Mouse (Mus musculus) thymus, adult 18-20 months (tissue): Measurements from ENCODE around the gene Cfap97.
"Not testable (repeated sequence)": the region's sequence is repeated elsewhere in the genome, so short reads cannot be mapped to it uniquely, and the experiment has no call there.

Source experiments
- DNase-seq, 2 experiments: peaks; one replicate each; pipeline ENCODE4 v3.0.0; 2022; ENCODE audit warnings: mixed read lengths in 2 of 2

The Cfap97 gene

GRCm38 (mm10) chr8:46162953-46163869 is 11.6 kb downstream of the Cfap97 start:
- peak; percentile 96 to 97 for DNase-seq

- no peak for DNase-seq
Measured at GRCm38 (mm10) chr8:46163870-46164190, 12.3 kb downstream of the Cfap97 start.

- no peak for DNase-seq
Measured at GRCm38 (mm10) chr8:46173651-46174050, 22.1 kb downstream of the Cfap97 start.

GRCm38 (mm10) chr8:46180136-46180535 is 28.6 kb downstream of the Cfap97 start:
- no peak for DNase-seq

GRCm38 (mm10) chr8:46185361-46185760 is 33.8 kb downstream of the Cfap97 start:
- DNase-seq = no peak

- no peak for DNase-seq
Measured at GRCm38 (mm10) chr8:46193100-46193499, 41.5 kb downstream of the Cfap97 start.

- DNase-seq = no peak
Measured at GRCm38 (mm10) chr8:46196877-46197276, 45.3 kb downstream of the Cfap97 start.

GRCm38 (mm10) chr8:46197673-46198072 is 46.1 kb downstream of the Cfap97 start:
- no peak for DNase-seq

- DNase-seq = no peak
Measured at GRCm38 (mm10) chr8:46202350-46202749, 50.8 kb downstream of the Cfap97 start.

GRCm38 (mm10) chr8:46204301-46204700 is 52.7 kb downstream of the Cfap97 start:
- DNase-seq = no peak

- DNase-seq = no peak
Measured at GRCm38 (mm10) chr8:46204974-46205640, 53.5 kb downstream of the Cfap97 start.

GRCm38 (mm10) chr8:46206107-46206506 is 54.5 kb downstream of the Cfap97 start:
- no peak for DNase-seq

- DNase-seq = no peak
Measured at GRCm38 (mm10) chr8:46208354-46208753, 56.8 kb downstream of the Cfap97 start.

GRCm38 (mm10) chr8:46209057-46209456 is 57.5 kb downstream of the Cfap97 start:
- DNase-seq = no peak

GRCm38 (mm10) chr8:46210404-46211315 is 59.1 kb downstream of the Cfap97 start, which contains the start of gene Slc25a4:
TSS of gene Slc25a4 (minus strand) at chr8:46211284.
- DNase-seq = peak; percentile 91 to 93

GRCm38 (mm10) chr8:46211611-46212071 is 60.1 kb downstream of the Cfap97 start:
- DNase-seq = no peak

- no peak for DNase-seq
Measured at GRCm38 (mm10) chr8:46212194-46212593, 60.6 kb downstream of the Cfap97 start.

GRCm38 (mm10) chr8:46213971-46214480 is 62.5 kb downstream of the Cfap97 start:
- DNase-seq = no peak

- no peak for DNase-seq
Measured at GRCm38 (mm10) chr8:46216838-46217237, 65.3 kb downstream of the Cfap97 start.

- DNase-seq = no peak
Measured at GRCm38 (mm10) chr8:46220566-46220965, 69.0 kb downstream of the Cfap97 start.

GRCm38 (mm10) chr8:46225501-46225900 is 73.9 kb downstream of the Cfap97 start:
- DNase-seq = no peak

GRCm38 (mm10) chr8:46226622-46227021 is 75.1 kb downstream of the Cfap97 start:
- no peak for DNase-seq

- DNase-seq = not testable (repeated sequence)
Measured at GRCm38 (mm10) chr8:46231968-46232367, 80.4 kb downstream of the Cfap97 start.
